Mouse (Mus musculus) embryonic fibroblast, embryonic 13.5 days (primary cell): Measurements from ENCODE around the gene Rpia. TPM values are rescaled to one million over a fixed set of nuclear protein-coding genes. Genes with fewer than 3 reads are reported as not detected.

Experiments used
- H3K27ac ChIP-seq: 2 replicates; pipeline ENCODE4 v1.5.1; 2012; ENCODE audit warnings: low read length, control low read depth, inconsistent platforms; ENCODE audit not compliant: insufficient read depth
- H3K4me1 ChIP-seq: 2 replicates; pipeline ENCODE4 v1.6.1; 2011; ENCODE audit warnings: low read length; ENCODE audit not compliant: control insufficient read depth, insufficient read depth
- H3K4me3 ChIP-seq: 2 replicates; pipeline ENCODE4 v1.5.1; 2011; ENCODE audit warnings: mild to moderate bottlenecking, control low read depth, low read length; ENCODE audit not compliant: insufficient read depth
- CTCF ChIP-seq: IDR thresholded peaks from 2 replicates; pipeline ENCODE4 v1.5.1; 2011; ENCODE audit warnings: mild to moderate bottlenecking, control low read depth, low read length, moderate library complexity, borderline replicate concordance; ENCODE audit not compliant: insufficient read depth
- POLR2A ChIP-seq: IDR thresholded peaks from 2 replicates; pipeline ENCODE4 v1.6.1; 2011; ENCODE audit warnings: low read depth, mild to moderate bottlenecking, control low read depth, low read length, moderate library complexity
- polyA plus RNA-seq: library from polyadenylated mRNA; stranded (reverse); fragments of >200 nt; gene quantifications from 2 replicates; pipeline ENCODE4 v1.2.4, GENCODE M21; 2011; ENCODE audit warnings: low read depth; ENCODE audit not compliant: missing spikeins, insufficient read length

The Rpia gene
- polyA plus RNA-seq, 1 experiment, result 7.8 TPM

- H3K27ac ChIP-seq, result no peak overlapping the region
- H3K4me1 ChIP-seq, result no peaks in the 10 kb centered on the region
- TF ChIP-seq POLR2A, result no peak
- TF ChIP-seq CTCF, result no peak
- H3K4me3 ChIP-seq, result no peak overlapping the region
These were observed 13.9 kb upstream of the Rpia start for GRCm38 (mm10) chr6:70805820-70806513.

GRCm38 (mm10) chr6:70805267-70805666 is 13.2 kb upstream of the Rpia start:
- Histone ChIP-seq H3K4me3 (no peak overlapping the region), H3K4me1 (no peaks in the 10 kb centered on the region), H3K27ac (no peak overlapping the region)
- TF ChIP-seq CTCF (peak; percentile 65; the same call in 1 of the 2 replicates), POLR2A (no peak)

- Histone ChIP-seq H3K4me3 (no peak overlapping the region), H3K27ac (no peak overlapping the region), H3K4me1 (no peaks in the 10 kb centered on the region)
- TF ChIP-seq CTCF (no peak), POLR2A (no peak)
These were observed 12.6 kb upstream of the Rpia start for GRCm38 (mm10) chr6:70804632-70805031.

GRCm38 (mm10) chr6:70797581-70798251 is 5.7 kb upstream of the Rpia start:
- peak; percentile 88; the same call in 1 of the 2 replicates for TF ChIP-seq CTCF
- TF ChIP-seq POLR2A, result no peak
- Histone ChIP-seq H3K4me1 (no peaks in the 10 kb centered on the region), H3K4me3 (no peak overlapping the region), H3K27ac (no peak overlapping the region)

- no peak overlapping the region for H3K27ac ChIP-seq
- no peaks in the 10 kb centered on the region for H3K4me1 ChIP-seq
- TF ChIP-seq POLR2A, result no peak
- no peak overlapping the region for H3K4me3 ChIP-seq
These were observed 4.9 kb upstream of the Rpia start for GRCm38 (mm10) chr6:70796940-70797339.

GRCm38 (mm10) chr6:70792644-70793043 is 612 bp upstream of the Rpia start:
- TF ChIP-seq CTCF (no peak), POLR2A (no peak; the same call in 1 of the 2 replicates)
- no peak overlapping the region for H3K27ac ChIP-seq
- H3K4me3 ChIP-seq, result peak overlapping the region; percentile 70
- no peaks in the 10 kb centered on the region for H3K4me1 ChIP-seq

GRCm38 (mm10) chr6:70790852-70791761 is 925 bp downstream of the Rpia start:
- TF ChIP-seq POLR2A (no peak), CTCF (no peak)
- peaks cover 5% of the 10 kb centered on the region for H3K4me1 ChIP-seq
- H3K27ac ChIP-seq, result no peak overlapping the region; the same call in 1 of the 2 replicates
- H3K4me3 ChIP-seq, result peak overlapping the region; percentile 69

- H3K4me1 ChIP-seq, result peaks cover 5% of the 10 kb centered on the region
- TF ChIP-seq POLR2A, result no peak
- no peak for TF ChIP-seq CTCF
- H3K27ac ChIP-seq, result no peak overlapping the region
- H3K4me3 ChIP-seq, result no peak overlapping the region
These were observed 1.9 kb downstream of the Rpia start for GRCm38 (mm10) chr6:70790034-70790650.

- Histone ChIP-seq H3K4me1 (peaks cover 5% of the 10 kb centered on the region), H3K4me3 (no peak overlapping the region), H3K27ac (no peak overlapping the region)
- TF ChIP-seq CTCF, result no peak
- TF ChIP-seq POLR2A, result no peak
These were observed 2.9 kb downstream of the Rpia start for GRCm38 (mm10) chr6:70789134-70789533.
